ENCODE assay signal across 24 mouse cellular contexts in the genomic region with DNA sequence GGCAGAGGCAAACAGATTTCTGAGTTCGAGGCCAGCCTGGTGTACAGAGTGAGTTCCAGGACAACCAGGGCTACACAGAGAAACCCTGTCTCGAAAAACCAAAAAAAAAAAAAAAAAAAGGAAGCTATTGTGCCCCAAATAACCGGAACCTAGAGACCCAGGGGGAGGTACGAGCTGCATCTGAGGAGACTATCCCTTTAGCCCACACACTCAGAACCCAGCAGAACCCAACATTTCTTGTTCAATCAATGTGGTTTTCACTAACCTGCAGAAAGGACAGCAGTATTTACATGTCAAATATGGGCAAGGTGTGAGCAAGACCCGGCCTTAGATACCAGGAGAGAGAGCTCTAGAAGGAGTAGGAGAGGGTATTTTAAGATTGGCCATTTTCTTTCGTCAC.
DNase-seq lines count a peak whose midpoint lies in the region; ATAC-seq and TF ChIP-seq lines count a peak whose summit lies in the region.
"Had no signal": no experiment of that assay in that cellular context is flagged by ENCODE, and none has a peak within 500 bp of the region (broad histone marks: within the 10 kb centered on the region; RNA-seq: fewer than 3 reads in every experiment).

No protein-coding gene starts in this region.

- peaks cover 38% of the 10 kb centered on the region for H3K36me3 ChIP-seq in liver, postnatal 0 days (replicated peaks; ENCODE audit: insufficient read depth, low read length)
- peaks cover 28 to 68% of the 10 kb centered on the region in 2 experiments for H3K36me3 ChIP-seq in CH12.LX (replicated peaks in 1 of 2; ENCODE audit: control insufficient read depth in 1 of 2, insufficient read depth in 1 of 2, low read length in 1 of 2)
- H3K36me3 ChIP-seq: G1E had no signal

- no peak for TF ChIP-seq EP300 in liver, postnatal 0 days (IDR thresholded peaks at IDR 0.05; ENCODE audit: low read depth)
- peak; percentile 17; the same call in 1 of the 2 replicates for TF ChIP-seq EP300 in CH12.LX (IDR thresholded peaks at IDR 0.05; ENCODE audit: low read length)

- H3K4me2 ChIP-seq in liver, postnatal 0 days (ENCODE audit: low read depth, low read length): no peak overlapping the region
- peak overlapping the region; percentile 46 for H3K4me2 ChIP-seq in CH12.LX (ENCODE audit: insufficient read depth, low read depth, poor library complexity, severe bottlenecking)

- peaks cover 56% of the 10 kb centered on the region for H3K79me2 ChIP-seq in CH12.LX (replicated peaks; ENCODE audit: control insufficient read depth, extremely low read depth, insufficient read depth, poor library complexity, severe bottlenecking)

- peaks cover 58% of the 10 kb centered on the region for H3K4me1 ChIP-seq in liver, postnatal 0 days (ENCODE audit: insufficient read depth)
- H3K4me1 ChIP-seq in CH12.LX (ENCODE audit: control insufficient read depth in 1 of 2, insufficient read depth in 2 of 2): peaks cover 45 to 100% of the 10 kb centered on the region in 2 experiments

- no peaks in the 10 kb centered on the region for H3K27me3 ChIP-seq in liver, postnatal 0 days (ENCODE audit: insufficient read depth, low read length)
- H3K27me3 ChIP-seq in CH12.LX (replicated peaks): no peaks in the 10 kb centered on the region
- H3K27me3 ChIP-seq: Patski had no signal

- H3K27ac ChIP-seq in liver, postnatal 0 days (ENCODE audit: low read depth): peak overlapping the region; percentile 16; the same call in 1 of the 2 replicates
- peak overlapping the region; percentile 68 for H3K27ac ChIP-seq in CH12.LX (ENCODE audit: insufficient read depth, low read depth)

- H3K9ac ChIP-seq in liver, postnatal 0 days (replicated peaks): no peak overlapping the region
- 0 out of 2 replicates have a peak overlapping the region, but pooled peaks have one; percentile 14 for H3K9ac ChIP-seq in CH12.LX (ENCODE audit: insufficient read depth, low read depth)

- DNase-seq in liver, postnatal 0 days: no peak
- DNase-seq in liver: no peak
- peak; percentile 72 for DNase-seq in A20 (ENCODE audit: low read depth, low spot score)
- DNase-seq in CH12.LX (ENCODE audit: extremely low read depth): no peak
- no peak for DNase-seq in adrenal gland, postnatal 4 days (ENCODE audit: low spot score in 2 of 2)
- no peak for DNase-seq in spleen, postnatal 4 days (ENCODE audit: low spot score in 2 of 2)
- no peak for DNase-seq in ovary, adult 18-20 months (ENCODE audit: low spot score)
- DNase-seq: adrenal gland, adult 2 months; adrenal gland, adult 8-10 months; adrenal gland, postnatal 10 days; adrenal gland, postnatal 14 days; adrenal gland, postnatal 25 days; adrenal gland, postnatal 36 days; B cell, adult 2 months; cerebellum, adult 11 months; cerebellum, adult 11-12 months; cerebellum, adult 18-20 months; cerebellum, adult 2 months; cerebellum, adult 8-10 months had no signal

- no peak overlapping the region for H3K4me3 ChIP-seq in liver, postnatal 0 days (ENCODE audit: low read depth, low read length)
- H3K4me3 ChIP-seq in CH12.LX (replicated peaks in 1 of 3; ENCODE audit: low read depth in 2 of 3, low read length in 2 of 3, poor library complexity in 1 of 3): no peak overlapping the region

- no peak for TF ChIP-seq RAD21 in CH12.LX (IDR thresholded peaks at IDR 0.05; ENCODE audit: low read depth, low read length)

- no peak for TF ChIP-seq CTCF in liver, postnatal 0 days (IDR thresholded peaks at IDR 0.05; ENCODE audit: low read depth)
- TF ChIP-seq CTCF in CH12.LX (conservative IDR thresholded peaks at IDR 0.05 in 1 of 2, IDR thresholded peaks at IDR 0.05 in 1 of 2; ENCODE audit: low read depth in 2 of 2, low read length in 2 of 2): no peak

- 43% methylated on average over 6 of the region's 6 CpGs for WGBS in liver, postnatal 0 days (ENCODE audit: insufficient replicate concordance)

- no peak for ATAC-seq in liver, postnatal 0 days
- peak; percentile 52; the same call in 1 of the 2 replicates for ATAC-seq in megakaryocyte, adult 5-6 weeks (ENCODE audit: poor library complexity, severe bottlenecking)
- ATAC-seq: activated CD4-positive, CD25-positive, alpha-beta regulatory T cell, adult 4 months; CD4-positive, CD25-positive, alpha-beta regulatory T cell, adult 4 months; Patski had no signal

- no peak for TF ChIP-seq POLR2A in CH12.LX (IDR thresholded peaks at IDR 0.05; ENCODE audit: low read depth, low read length)

- dilution Hi-C loops in CH12.LX (cut with MboI; ENCODE audit: extremely low pct_ligation_motif_present, extremely low pct_unique_long_range_greater_than_20kb, low sequenced_read_pairs): no loop called here

- in situ Hi-C loops in CH12.LX (cut with MboI; ENCODE audit: low pct_ligation_motif_present, low pct_unique_long_range_greater_than_20kb, low sequenced_read_pairs): no loop called here

- no peaks in the 10 kb centered on the region for H3K9me3 ChIP-seq in liver, postnatal 0 days (ENCODE audit: low read length)
- H3K9me3 ChIP-seq in CH12.LX (replicated peaks; ENCODE audit: low read length): no peaks in the 10 kb centered on the region
- H3K9me3 ChIP-seq: G1E had no signal

TF ChIP-seq in CH12.LX, 34 proteins besides CTCF, POLR2A, EP300 and RAD21:
- TF ChIP-seq CHD2 (IDR thresholded peaks at IDR 0.05; ENCODE audit: low read length) (no peak), ZNF384 (IDR thresholded peaks at IDR 0.05; ENCODE audit: low read depth, low read length) (peak; percentile 88), TBP (conservative IDR thresholded peaks at IDR 0.05; ENCODE audit: low read depth, low read length) (0 out of 2 replicates have a peak, but pooled peaks have one; percentile 28), MEF2A (IDR thresholded peaks at IDR 0.05; ENCODE audit: borderline replicate concordance, low read depth, low read length) (0 out of 2 replicates have a peak, but pooled peaks have one; percentile 11), ZC3H11A (IDR thresholded peaks at IDR 0.05; ENCODE audit: low read depth, low read length) (no peak), USF2 (conservative IDR thresholded peaks at IDR 0.05; ENCODE audit: low read depth, low read length) (no peak), ZKSCAN1 (IDR thresholded peaks at IDR 0.05; ENCODE audit: borderline replicate concordance, low read depth, low read length) (no peak), ELF1 (IDR thresholded peaks at IDR 0.05; ENCODE audit: low read depth, low read length) (no peak)
